Mouse (Mus musculus) MEL (cell line): Measurements from ENCODE around the gene Tnik.

Experiments used
- CTCF ChIP-seq, 3 experiments: IDR thresholded peaks in 2 of 3; conservative IDR thresholded peaks in 1 of 3; 2 replicates each; pipeline ENCODE4 v1.5.1; 2011 to 2012; ENCODE audit warnings: low read length in 3 of 3, low read depth in 2 of 3, mild to moderate bottlenecking in 2 of 3, improper control_type of control experiment in 1 of 3, inconsistent platforms in 1 of 3, mixed read lengths in 1 of 3, moderate library complexity in 1 of 3; ENCODE audit not compliant: control insufficient read depth in 1 of 3, insufficient read depth in 1 of 3, poor library complexity in 1 of 3, severe bottlenecking in 1 of 3
- POLR2A ChIP-seq, 2 experiments: IDR thresholded peaks; 2 replicates each; pipeline ENCODE4 v1.6.1; 2011 to 2012; ENCODE audit warnings: low read length in 2 of 2, mild to moderate bottlenecking in 2 of 2, control low read depth in 1 of 2, improper control_type of control experiment in 1 of 2, low read depth in 1 of 2, moderate library complexity in 1 of 2; ENCODE audit not compliant: control insufficient read depth in 1 of 2, insufficient read depth in 1 of 2, poor library complexity in 1 of 2

- no peak for TF ChIP-seq POLR2A (IDR thresholded peaks at IDR 0.05; ENCODE audit: control insufficient read depth in 1 of 2, insufficient read depth in 1 of 2, low read depth in 1 of 2, low read length in 2 of 2, poor library complexity in 1 of 2)
- no peak for TF ChIP-seq CTCF (IDR thresholded peaks at IDR 0.05 in 2 of 3, conservative IDR thresholded peaks at IDR 0.05 in 1 of 3; ENCODE audit: control insufficient read depth in 1 of 3, insufficient read depth in 1 of 3, low read depth in 2 of 3, low read length in 3 of 3, poor library complexity in 1 of 3, severe bottlenecking in 1 of 3)
These were observed 106.3 kb downstream of the Tnik start for GRCm38 (mm10) chr3:28369266-28369665.
